In genomic region chr1:25166036-25166796, GRCm38 (mm10) we compare ENCODE assay signal across 12 mouse cellular contexts.
DNase-seq lines count a peak whose midpoint lies in the region; ATAC-seq lines count a peak whose summit lies in the region.
"Had no signal": no experiment of that assay in that cellular context is flagged by ENCODE, and none has a peak within 500 bp of the region (broad histone marks: within the 10 kb centered on the region; RNA-seq: fewer than 3 reads in every experiment).

No protein-coding gene starts in this region.

- H3K4me2 ChIP-seq in hindbrain, embryonic 15.5 days = peak overlapping the region; percentile 12
- H3K4me2 ChIP-seq in hindbrain, embryonic 12.5 days (replicated peaks) = no peak overlapping the region
- H3K4me2 ChIP-seq in neural tube, embryonic 14.5 days (ENCODE audit: low read depth, low read length) = no peak overlapping the region
- H3K4me2 ChIP-seq: liver, embryonic 15.5 days had no signal

- no peaks in the 10 kb centered on the region for H3K9me3 ChIP-seq in hindbrain, embryonic 15.5 days
- H3K9me3 ChIP-seq in hindbrain, embryonic 12.5 days (replicated peaks) = no peaks in the 10 kb centered on the region
- no peaks in the 10 kb centered on the region for H3K9me3 ChIP-seq in neural tube, embryonic 14.5 days (ENCODE audit: control insufficient read depth, low read length)

- DNase-seq in cerebellum, adult 8-10 months = peak; percentile 36
- peak; percentile 42 for DNase-seq in layer of hippocampus, adult 9-10 months (ENCODE audit: low spot score)
- no peak for DNase-seq in ovary, postnatal 14 days (ENCODE audit: low spot score)
- DNase-seq: thymus, postnatal 25 days had no signal

- peak; percentile 66 for ATAC-seq in hindbrain, embryonic 15.5 days (ENCODE audit: low FRiP score, low read depth)
- no peak for ATAC-seq in hindbrain, embryonic 12.5 days (ENCODE audit: low FRiP score)
- peak; percentile 83 for ATAC-seq in neural tube, embryonic 14.5 days (ENCODE audit: low read depth)
- no peak for ATAC-seq in inflammation-experienced regulatory T-cells, adult 6 months
- ATAC-seq in granulocyte monocyte progenitor cell, adult 5-6 weeks (replicated peaks; ENCODE audit: poor library complexity, severe bottlenecking) = no peak

- 32% methylated on average over 11 of the region's 11 CpGs for WGBS in hindbrain, embryonic 15.5 days
- WGBS in hindbrain, embryonic 12.5 days = 58% methylated on average over 11 of the region's 11 CpGs
- WGBS in neural tube, embryonic 14.5 days = 37% methylated on average over 11 of the region's 11 CpGs

- no peak overlapping the region for H3K4me3 ChIP-seq in hindbrain, embryonic 15.5 days
- no peak overlapping the region for H3K4me3 ChIP-seq in hindbrain, embryonic 12.5 days
- no peak overlapping the region for H3K4me3 ChIP-seq in neural tube, embryonic 14.5 days (ENCODE audit: low read depth, low read length)
- H3K4me3 ChIP-seq: liver, embryonic 15.5 days; megakaryocyte, embryonic 14.5 days had no signal

- peaks cover 22% of the 10 kb centered on the region for H3K4me1 ChIP-seq in hindbrain, embryonic 15.5 days (replicated peaks)
- 0 out of 2 replicates have a peak, but pooled peaks cover 3% of the 10 kb centered on the region for H3K4me1 ChIP-seq in hindbrain, embryonic 12.5 days
- no peaks in the 10 kb centered on the region for H3K4me1 ChIP-seq in neural tube, embryonic 14.5 days (ENCODE audit: control insufficient read depth, insufficient read depth, low read length)
- H3K4me1 ChIP-seq: liver, embryonic 15.5 days; megakaryocyte, embryonic 14.5 days had no signal

- H3K36me3 ChIP-seq in hindbrain, embryonic 15.5 days = no peaks in the 10 kb centered on the region
- no peaks in the 10 kb centered on the region for H3K36me3 ChIP-seq in hindbrain, embryonic 12.5 days
- no peaks in the 10 kb centered on the region for H3K36me3 ChIP-seq in neural tube, embryonic 14.5 days (ENCODE audit: control insufficient read depth, insufficient read depth, low read length)
- H3K36me3 ChIP-seq: liver, embryonic 15.5 days had no signal

- peak overlapping the region; percentile 76 for H3K27ac ChIP-seq in hindbrain, embryonic 15.5 days (replicated peaks)
- H3K27ac ChIP-seq in hindbrain, embryonic 12.5 days = no peak overlapping the region
- H3K27ac ChIP-seq in neural tube, embryonic 14.5 days (ENCODE audit: low read depth, low read length) = peak overlapping the region; percentile 18; the same call in 1 of the 2 replicates
- H3K27ac ChIP-seq: kidney, postnatal 0 days; liver, embryonic 15.5 days had no signal

- H3K27me3 ChIP-seq in hindbrain, embryonic 15.5 days = no peaks in the 10 kb centered on the region
- H3K27me3 ChIP-seq in hindbrain, embryonic 12.5 days = no peaks in the 10 kb centered on the region
- no peaks in the 10 kb centered on the region for H3K27me3 ChIP-seq in neural tube, embryonic 14.5 days (ENCODE audit: control insufficient read depth, insufficient read depth, low read length)
- H3K27me3 ChIP-seq: liver, embryonic 15.5 days; megakaryocyte, embryonic 14.5 days had no signal

- H3K9ac ChIP-seq in hindbrain, embryonic 15.5 days = no peak overlapping the region
- no peak overlapping the region for H3K9ac ChIP-seq in hindbrain, embryonic 12.5 days
- no peak overlapping the region for H3K9ac ChIP-seq in neural tube, embryonic 14.5 days (replicated peaks; ENCODE audit: low read depth, low read length)
- H3K9ac ChIP-seq: liver, embryonic 15.5 days had no signal

Comparison
In these comparisons a context has a peak if more than half of its experiments do, and no peak if none do; other contexts are left out.
1. ATAC-seq: peak in hindbrain, embryonic 15.5 days (single experiment) and neural tube, embryonic 14.5 days (single experiment); none in hindbrain, embryonic 12.5 days (single experiment), inflammation-experienced regulatory T-cells, adult 6 months (single experiment) and granulocyte monocyte progenitor cell, adult 5-6 weeks (single experiment).